Mouse (Mus musculus) cerebellum, postnatal 14 days (tissue): ENCODE results near the gene Ribc1.
A peak's percentile ranks its signal among the peaks of the same experiment; 100 is the strongest.

Experiments used
- DNase-seq, 2 experiments: peaks; one replicate each; pipeline ENCODE4 v3.0.0; 2021; ENCODE audit warnings: mixed read lengths in 2 of 2

Gene Ribc1

DNA sequence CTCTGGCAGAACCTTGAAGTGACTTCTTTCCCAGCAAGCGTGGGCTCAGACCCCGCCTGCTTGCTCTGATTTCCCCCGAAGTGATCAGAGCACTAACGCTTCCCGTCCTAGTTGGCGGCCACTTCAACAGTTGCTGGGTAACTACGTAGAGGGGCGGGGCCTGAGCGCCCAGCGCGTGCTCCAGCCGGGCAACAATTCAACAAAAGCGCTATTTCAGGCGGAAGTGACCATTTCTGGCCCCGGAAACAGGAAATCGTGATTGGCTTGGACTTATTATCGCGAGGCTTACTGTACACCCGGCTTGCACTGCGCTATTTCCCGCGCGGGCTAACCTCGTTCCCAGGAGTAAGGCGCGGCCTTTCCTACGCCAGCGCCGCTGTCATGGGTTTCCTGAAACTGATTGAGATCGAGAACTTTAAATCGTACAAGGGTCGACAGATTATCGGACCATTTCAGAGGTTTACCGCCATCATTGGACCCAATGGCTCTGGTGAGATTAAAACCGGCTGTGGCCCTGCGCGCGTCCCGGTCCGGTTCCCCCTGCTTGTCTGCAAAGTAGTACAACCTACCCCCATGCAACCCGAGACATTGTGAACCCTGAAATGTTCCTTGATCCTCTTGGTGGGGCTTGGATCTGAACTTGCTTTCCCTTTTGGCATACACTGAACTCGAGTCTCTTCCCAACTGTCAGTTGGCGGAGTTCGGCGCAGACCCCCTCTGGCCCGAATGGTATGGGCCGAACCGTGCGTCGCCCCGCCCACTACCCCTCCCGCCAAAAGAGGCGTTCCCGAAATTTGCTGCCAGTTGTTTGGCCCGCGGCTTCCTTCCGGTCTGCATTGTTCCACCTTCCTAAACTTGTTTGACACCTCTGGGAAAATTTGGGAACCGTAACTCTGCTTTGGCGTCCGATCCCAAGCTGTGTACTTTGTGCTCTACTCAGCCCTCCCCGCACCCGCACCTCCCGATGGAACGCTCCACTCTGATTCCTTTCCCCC lies at the start of gene Ribc1, which contains the start of gene Smc1a:
Gene Ribc1 (minus strand): TSS at position 145 of the 995 bp plus-strand sequence.
Gene Smc1a (plus strand): TSS at position 278 of the 995 bp plus-strand sequence.
- DNase-seq: peak; percentile 89 to 91

DNA sequence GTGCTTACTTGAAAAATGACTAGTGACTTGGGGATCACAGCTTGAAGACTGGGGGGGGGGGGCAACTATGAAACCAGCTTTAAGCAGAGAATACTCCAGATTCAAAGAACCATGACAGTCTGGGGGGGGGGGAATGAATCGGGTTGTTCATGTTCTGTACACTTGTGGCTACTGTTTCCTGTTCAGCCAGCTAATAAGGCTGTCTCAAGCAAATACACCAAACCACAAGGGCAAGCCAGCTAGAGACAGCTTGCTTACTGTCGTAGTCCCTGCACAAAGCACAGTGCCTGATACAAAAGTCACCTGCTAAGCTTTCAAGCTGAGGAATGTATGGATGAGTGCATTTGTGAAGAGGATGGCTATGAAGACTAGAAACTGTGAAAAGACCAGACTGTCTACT lies 49.6 kb upstream of the Ribc1 start:
- no peak for DNase-seq

DNA sequence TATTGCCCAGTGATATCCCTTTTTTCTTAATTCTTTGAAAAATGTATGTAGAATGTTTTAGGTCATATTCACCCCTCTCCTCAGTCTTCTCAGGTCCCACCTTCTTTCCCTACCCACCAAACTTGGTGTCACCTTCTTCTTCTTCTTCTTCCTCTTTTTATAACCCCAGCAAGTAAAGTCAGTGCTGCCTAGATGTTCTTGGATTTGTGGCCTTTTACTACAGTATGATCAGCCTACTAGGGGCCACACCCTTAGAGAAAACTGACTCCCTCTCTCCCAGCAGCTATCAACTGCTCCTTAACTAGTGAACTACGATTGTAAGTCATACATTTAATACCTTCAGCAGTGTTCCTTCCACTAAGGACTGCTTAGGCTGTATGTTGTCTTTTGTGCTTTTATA lies 38.0 kb upstream of the Ribc1 start:
- DNase-seq: no peak

DNA sequence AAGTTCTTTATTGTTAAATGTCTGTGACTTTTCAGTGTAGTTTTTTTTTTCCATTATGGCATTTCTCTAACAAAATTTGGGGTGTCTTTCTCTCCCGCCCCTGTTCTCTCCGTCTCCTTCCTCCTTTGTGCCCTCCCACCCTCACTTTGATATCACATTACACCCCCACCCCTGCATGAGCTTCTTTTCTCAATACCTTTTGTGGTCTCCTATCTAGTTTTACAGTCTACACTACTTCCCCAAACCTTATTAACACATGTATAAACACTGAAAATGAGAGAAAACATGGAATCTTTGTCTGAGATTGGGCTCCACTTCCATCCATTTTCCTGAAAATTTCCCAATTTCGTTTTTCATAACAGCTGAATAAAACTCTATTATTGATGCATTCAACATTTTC lies 36.5 kb upstream of the Ribc1 start:
- no peak for DNase-seq

DNA sequence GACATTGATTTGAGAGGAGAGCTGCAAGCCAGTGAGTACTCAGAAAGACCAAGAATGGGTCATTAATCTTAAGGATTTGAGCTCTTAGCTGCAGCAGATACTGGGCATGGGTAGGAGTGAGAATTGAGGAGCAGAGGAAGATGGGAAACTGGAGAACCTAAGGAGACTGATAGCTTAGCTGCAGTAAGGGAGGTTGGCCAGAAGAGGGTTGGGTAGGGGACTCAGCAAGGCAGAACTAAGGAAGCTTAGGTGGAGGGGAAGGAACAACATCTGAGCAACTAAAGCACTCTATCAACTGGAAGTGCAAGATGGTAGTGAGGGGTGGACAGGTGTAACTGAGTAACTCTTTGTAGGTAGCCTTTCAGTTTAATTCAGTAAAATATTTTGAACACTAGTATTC lies 31.1 kb upstream of the Ribc1 start:
- peak in 1 of 2 experiments; percentile 21 for DNase-seq

DNA sequence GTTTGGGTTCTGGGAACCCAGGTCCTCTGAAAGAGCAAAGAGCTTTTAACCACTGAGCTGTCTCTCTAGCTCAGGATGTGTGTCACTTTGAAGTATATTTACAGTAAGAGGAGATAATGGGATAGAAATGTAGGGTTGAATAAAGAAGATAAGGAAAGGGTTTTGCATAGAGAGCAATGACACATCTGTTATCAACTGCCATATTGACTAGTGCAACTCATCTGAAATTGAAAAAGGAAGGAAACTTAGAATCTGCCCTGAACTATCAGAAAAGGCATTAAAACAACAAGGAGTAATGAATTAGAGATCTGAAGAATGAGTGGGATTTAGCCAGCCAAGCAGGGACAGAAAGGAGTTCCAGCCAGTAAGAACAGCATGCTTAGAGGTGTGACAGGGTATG lies 23.8 kb upstream of the Ribc1 start:
- no peak for DNase-seq

DNA sequence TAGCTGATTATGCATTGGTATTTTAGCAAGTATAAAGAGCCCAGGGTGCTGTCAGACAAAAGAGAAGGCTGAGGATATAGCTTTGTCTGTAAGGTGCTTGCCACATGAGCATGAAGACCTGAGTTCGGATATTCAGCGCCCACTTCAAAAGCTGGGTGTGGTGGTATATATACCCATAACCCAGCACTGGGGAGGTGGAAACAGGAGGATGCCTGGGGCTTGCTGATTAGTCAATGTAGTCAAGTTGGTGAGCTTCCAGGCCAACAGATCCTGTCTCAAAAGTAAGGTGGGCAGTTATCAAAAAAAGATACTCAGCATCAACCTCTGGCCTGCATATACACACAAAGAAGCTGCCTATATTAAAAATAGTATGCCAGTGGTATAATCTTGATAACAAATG lies 3.2 kb upstream of the Ribc1 start:
- no peak for DNase-seq

DNA sequence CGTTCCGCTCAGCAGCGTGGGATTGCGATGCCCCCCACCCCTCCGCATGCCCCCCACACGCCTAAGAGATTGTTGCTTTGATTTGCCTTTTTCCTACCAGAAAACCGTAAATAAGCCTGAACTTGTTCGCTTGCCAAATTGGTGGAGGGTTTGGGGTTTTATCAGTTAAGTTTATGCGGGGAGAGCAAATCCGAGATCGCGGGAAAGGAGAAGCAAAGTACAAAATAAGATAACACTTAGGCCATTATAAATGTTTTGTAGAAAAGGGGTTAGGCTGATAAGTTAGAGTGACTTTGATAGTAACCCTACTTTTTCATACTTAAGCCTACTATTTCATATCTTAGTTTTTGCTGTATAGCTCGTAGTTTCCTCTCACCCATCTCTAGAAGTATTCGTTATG lies 1.1 kb upstream of the Ribc1 start:
- no peak for DNase-seq

DNA sequence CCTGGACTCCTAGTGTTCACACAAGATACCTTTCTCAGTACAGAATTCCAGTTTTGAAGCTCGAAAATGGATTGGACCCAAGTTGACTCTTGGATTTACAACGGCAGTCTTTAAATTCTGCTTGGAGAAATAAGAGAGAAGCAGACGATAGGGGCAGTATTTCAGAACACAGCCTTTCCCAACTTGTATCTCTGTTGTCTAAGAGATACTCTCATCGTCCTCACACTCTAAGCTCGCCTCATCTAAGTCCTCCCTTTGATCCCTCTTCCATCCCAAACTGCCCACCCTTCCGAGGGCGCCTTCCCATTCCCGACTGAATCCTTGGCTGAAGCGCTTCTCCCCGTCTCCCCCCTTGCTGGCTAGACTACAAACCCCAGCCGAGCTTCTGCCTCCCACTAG lies 344 bp downstream of the Ribc1 start:
- DNase-seq: no peak

DNA sequence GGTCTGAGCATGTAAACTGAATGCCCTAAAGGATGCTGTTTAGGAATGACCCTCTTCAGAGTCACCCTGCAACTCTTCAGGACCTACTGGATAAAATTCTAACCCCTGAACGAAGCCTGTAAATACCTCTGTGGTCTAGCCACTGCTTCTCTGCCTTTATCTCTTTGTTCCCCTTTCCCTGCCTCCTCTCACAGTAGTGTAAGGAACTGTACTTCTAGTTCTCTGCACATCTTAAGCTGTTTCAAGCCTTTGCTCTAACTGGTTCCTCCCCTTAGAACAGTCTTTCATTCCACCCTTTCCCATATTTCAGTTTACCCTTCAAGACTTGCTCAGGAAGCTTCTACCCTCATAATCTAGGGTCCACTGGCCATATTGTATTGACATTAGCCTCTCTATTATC lies 8.2 kb downstream of the Ribc1 start:
- no peak for DNase-seq

DNA sequence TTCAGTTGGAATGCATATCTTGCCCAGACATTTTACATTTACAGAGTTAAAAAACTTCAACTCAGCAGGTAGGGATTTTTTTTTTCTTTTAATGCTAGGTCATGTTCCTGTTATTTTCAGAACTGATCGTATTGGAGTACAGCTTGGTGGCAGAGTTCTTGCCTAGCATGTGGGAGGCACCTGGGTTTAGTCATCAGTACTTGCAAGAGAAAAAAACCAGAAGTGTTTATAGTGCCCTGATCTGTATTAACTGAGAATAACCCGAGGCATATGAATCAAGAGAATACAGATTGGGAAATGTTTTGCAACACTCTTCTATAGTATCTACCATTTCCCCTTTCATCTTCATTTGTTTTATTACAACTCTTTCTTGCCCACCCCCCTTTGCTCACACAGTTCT lies 13.2 kb downstream of the Ribc1 start:
- no peak for DNase-seq

DNA sequence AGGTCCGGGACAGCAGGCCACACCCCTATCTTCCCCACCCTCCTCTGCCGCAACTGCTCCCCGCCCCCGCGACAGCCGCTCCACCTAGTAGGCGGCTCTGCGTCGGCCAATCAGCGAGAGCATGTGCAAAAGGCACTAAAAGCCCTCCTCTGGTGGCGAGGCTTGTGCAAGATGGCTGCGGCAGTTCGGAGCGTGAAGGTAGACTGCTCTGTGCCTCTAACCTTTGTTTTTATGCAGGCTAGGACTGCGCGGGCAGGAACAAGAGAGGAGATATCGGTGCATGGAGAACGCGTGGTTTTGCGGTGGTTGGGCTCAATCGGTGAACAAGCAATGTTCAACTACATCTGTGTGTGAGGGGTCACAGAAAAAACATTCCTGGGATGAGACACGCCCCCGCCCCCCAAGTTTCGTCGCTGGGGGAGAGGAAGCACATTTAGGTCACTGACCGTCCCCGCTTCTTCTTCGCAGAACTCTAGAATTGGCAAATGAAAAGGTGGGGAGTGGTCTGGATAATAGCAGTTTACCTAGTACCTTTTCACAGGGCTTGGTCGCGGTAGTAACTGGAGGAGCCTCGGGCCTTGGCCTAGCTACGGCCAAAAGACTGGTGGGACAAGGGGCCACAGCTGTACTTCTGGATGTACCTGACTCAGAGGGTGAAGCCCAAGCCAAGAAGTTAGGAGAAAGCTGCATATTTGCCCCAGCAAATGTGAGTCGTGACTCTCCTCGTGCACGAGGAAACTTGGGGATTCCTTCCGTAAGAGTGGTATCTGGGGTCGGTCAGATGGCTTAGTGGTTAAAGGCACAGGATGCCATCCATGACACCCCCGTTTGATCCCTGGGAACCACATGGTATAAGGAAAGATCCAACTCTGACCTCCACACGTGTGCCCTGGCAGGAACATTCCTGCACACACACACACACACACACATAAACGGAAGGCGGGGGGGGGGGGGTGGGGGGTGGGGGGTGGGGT lies 14.1 kb downstream of the Ribc1 start, which contains the start of gene Hsd17b10:
Gene Hsd17b10 (plus strand): TSS at position 109 of the 974 bp plus-strand sequence.
- DNase-seq: peak; percentile 79 to 81

DNA sequence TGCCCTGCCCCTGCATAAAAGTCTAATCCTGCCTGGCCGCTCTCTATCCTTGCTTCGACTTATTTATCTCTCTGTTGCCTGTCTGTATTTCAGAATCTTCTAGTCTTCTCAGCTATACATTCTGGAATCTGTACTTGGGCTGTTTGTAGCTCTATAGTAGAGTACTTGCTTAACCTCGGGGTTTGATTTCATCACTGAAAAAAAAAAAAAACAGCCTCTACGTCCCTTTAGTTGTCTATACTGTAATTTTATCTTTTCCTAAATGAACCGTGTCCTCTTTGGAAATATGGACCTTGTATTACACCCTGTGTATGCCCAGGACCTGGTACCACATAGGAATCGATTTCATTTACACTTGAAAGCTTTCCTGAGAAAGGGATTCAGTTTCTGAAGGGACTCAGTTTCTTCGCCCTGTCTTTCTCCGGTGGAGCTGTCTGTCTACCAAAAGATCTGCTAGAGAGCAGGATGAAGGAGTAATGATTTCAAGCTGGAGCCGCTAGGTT lies 14.9 kb downstream of the Ribc1 start:
- DNase-seq: no peak

DNA sequence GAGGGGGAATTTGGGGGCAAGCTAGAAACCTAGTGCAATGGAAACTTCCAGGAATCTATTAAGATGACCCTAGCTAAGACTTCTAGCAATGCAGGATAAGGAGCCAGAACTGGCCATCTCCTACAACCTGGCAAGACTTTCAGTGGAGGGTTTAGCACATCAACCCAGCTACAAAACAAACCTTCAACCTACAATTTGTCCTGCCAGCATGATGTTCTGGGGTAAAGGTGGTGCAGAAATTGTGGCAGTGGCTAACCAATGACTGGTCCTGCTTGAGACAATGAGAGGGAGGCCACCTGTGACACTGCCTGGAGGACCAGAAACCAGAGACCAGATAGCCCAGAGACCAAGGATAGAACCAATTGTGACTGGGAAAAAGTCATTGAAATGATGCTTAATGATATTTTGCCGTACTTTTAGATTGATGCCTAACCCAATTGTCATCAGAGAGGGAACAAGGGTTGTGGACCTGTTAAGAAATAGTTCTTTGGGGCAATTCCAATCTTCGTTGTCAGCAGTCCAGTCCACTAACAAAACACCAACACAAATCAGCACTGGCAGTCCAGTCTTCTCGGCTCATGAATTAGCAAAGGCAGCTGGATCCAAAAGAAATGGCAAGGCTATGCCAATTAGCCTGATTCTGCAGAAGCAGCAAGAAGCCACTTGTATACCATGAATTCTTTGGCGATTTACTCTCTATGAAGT lies 16.9 kb downstream of the Ribc1 start:
- DNase-seq: no peak
